Mouse (Mus musculus): ENCODE results near the gene Atp10b.
"Not testable (repeated sequence)": the region's sequence is repeated elsewhere in the genome, so short reads cannot be mapped to it uniquely, and the experiment has no call there.

Atp10b gene
- long read RNA-seq, experiment 1, result 0 reads
- long read RNA-seq, experiment 2, result 0 reads

DNA sequence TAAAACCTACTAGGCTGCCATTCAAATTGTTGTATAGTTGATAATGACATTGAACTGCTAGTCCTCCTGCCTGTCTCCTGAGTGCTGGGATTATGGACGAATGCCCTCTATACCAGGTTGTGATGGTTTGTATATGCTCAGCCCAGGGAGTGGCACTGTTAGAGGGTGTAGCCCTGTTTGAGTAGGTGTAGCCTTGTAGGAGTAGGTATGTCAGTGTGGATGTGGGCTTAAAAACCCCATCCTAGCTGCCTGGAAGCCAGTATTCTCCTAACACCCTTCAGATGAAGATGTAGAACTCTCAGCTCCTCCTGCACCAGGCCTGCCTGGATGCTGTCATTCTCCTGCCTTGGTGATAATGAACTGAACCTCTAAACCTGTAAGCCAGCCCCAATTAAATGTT lies at the start of gene Atp10b:
Gene Atp10b (plus strand): TSS at position 301 of the 400 bp plus-strand sequence.
- intact Hi-C loops (cut with DNase I), result no loop called here

DNA sequence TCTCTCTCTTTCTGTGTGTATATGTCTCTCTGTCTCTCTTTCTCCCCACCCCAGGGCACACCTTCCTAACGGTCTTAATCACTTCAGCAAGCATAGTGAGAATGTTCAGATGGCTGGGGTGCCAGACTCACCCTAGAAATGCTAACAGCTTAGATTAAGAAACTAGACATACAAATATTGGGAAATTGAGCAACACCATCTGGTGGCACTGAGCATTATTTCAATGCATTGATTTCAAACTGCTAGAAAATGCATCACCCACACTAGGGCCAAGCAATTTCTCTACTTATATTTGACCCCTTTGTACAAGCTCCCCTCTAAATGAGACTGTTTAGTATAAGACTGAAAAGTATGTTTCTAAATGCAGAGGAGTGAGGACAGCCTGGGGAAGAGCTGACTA lies 48.3 kb upstream of the Atp10b start:
- intact Hi-C loops (cut with DNase I), result no loop called here

DNA sequence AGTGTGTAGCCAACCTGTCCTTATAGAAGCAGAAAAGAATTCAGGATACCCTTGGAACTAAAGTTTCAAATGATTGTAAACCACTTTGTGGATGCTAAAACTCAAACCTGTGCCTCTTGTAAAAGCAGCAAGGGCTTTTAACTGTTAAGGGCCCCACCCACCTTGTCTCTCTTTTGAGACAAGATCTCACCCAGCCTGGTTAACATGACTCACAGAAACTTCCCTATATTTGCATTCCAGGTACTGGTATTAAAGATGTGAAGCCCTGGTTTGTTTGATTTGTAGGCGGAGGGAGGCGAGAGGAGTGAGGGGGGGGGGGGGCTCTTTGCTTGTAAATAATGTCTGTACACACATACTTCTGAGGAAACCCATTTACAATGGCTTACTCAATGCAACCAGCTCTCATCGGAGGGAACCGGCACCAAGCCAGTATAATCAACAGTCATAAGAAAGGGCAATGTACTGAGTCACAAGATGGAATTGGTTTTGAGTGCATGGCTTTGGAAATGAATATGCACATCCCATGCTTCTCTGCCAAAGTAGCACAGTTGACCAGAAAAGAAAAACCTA lies 23.7 kb upstream of the Atp10b start:
- intact Hi-C loops (cut with DNase I), result no loop called here

DNA sequence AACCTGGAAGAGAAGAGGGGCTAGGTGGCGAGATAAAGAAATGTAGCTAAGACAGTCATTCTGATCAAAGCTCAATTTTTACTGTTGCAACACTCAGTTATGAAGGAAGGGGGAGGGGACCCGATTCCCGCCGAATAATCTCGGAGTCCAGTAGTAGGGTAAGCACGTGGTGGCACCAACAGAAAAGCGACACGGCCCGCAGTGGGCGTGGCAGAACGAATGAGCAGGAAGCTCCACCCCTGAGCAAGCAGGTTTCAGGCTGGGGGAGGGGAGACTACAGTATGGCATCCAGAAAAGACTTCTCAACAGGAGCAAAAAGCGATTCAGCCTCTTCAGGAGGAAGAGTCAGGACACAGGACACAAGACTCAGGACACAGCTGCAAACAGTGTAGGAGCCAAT lies 23.1 kb upstream of the Atp10b start:
- intact Hi-C loops (cut with DNase I), result not testable (repeated sequence)

DNA sequence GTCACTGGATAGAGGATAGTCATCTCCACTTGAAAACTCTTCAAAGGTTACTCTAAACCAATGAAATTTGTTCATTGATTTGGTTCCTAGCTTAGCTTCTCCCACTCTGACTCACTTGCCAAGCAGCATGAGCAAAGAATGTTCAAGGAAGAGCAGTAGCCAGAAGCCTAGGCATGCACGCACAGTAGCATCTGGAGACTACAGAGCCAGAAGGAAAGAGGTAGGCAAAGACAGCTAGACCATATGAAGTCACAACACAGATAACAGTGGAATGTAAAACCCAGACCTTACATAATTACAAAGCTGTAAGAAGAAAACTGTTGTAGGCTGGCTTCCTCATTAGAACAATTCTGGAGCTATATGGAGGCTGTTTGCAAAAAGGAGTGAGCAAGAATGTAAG lies 8.4 kb upstream of the Atp10b start:
- intact Hi-C loops (cut with DNase I), result no loop called here

DNA sequence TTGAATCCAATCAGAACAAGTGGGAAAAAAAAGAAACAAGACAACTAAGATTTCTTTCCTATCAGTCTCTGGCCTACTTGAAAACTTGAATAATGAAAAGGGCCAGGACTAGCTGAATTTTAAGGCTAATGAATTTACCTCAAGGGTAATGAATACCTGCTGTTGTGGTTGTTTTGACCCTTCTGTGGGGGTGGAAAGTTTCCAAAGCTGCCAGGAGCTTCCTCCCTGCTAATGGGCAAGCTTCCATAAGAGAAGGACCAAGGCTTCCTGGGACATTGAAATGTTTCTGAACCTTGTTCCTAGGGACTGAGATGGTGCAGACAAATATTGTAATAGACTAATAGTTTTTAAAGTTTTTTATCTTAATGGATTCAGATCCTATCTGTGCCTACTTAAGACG lies 6.9 kb upstream of the Atp10b start:
- intact Hi-C loops (cut with DNase I), result no loop called here

DNA sequence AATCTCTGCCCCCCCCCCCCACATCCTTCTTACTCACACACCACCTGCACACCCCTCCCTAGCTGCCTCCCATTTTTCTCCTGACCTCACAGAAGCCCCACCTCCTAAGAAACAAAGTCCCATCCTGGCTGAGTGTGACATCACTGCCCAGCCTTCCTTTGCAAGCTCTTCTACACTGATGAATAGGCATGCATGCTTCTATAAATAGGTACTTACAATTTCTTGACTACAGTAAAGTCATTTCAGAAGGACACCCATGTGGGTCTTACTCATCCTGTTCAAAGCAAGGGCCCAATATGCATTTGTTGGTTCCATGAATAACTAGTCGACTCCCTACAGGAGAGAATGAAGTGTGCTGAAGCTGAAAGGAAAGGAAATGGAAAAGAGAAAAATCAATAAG lies 5.5 kb upstream of the Atp10b start:
- intact Hi-C loops (cut with DNase I), result no loop called here

DNA sequence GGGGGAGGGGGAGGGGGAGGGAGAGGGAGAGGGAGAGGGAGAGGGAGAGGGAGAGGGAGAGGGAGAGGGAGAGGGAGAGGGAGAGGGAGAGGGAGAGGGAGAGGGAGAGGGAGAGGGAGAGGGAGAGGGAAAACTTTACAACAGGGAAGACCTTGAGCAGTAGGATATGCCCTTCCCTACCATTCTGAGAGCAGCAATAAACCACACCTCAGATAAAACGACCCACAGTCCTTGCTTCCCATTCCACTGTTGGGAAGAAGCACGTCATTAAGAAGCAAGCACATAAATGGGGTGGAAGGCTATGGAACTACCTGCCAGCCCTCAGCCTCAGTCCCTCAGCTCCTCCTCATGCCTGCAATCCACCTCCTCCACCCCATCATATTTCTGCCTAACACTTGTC lies 4.8 kb upstream of the Atp10b start:
- intact Hi-C loops (cut with DNase I), result not testable (repeated sequence)

DNA sequence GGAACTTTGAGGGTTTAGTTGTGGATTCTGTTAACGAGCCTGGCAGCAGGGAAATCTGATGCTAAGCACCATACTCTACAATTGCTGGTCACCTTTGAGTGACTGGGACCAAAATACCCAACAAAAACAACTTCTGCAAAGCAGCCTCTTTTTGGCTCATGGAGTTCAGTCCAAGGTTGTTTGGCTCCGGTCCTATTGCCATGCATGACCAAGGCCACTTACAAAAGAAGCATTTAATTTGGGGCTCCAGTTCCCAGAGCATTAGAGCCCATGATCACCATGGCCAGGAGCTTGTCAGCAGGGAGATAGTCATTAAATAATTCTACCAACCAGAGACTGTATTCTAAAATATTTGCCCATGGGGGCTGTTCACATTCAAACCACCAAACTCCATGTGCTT lies 2.3 kb upstream of the Atp10b start:
- intact Hi-C loops (cut with DNase I), result no loop called here

DNA sequence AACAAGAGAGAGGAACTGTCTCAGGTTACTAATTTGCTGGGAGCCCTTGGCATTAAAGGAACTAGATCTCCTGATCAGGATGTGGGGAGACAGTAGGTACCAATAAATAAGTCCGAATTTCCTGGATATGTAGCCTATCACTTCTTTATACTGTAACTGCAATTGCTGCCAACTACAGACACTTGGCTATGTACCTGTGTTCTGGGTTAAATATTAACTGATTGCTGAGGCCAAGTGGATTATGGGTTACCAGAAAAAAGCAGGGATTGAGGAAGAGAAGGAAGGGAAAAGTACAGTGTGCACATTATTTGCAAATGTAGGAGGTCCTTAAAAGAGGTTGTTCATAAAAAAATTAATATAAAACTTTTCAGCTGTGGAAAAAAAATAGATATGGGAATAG lies 1.3 kb upstream of the Atp10b start:
- intact Hi-C loops (cut with DNase I), result no loop called here

DNA sequence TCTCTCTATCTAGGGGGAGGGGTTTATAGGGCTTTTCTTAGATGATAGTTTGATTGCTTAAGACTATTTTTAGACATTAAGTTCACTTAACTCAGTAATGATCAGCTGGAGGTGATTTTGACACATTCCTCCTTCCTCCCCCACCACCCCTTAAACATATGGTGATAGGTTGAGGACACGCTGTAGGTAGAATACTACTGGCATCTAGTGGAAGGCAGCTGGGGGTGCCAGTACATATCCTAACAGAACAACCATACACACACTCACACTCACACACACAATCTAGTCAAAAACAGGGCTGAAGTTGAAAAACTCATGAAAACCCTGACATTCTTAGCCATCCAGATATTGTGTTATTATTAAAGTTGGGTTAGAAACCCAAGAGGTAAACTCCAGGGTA lies 5.3 kb downstream of the Atp10b start:
- intact Hi-C loops (cut with DNase I), result no loop called here

DNA sequence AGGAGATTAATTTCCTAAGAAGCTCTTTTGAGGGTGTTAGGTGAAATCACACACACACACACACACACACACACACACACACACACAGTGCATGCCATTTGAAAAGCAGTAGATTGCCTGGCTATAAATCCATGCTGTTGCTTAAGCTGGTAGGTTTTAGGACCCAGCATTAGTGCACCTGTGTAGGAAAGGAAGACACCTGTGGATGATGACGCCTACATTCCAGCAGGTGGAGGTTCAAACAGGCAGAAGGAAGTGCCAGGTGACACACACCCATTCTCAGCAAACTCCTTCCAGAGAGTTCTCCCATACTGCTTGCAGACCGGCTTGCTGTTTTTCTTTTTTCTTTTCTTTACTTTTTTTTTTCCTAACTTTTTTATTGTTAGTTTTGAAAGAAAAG lies 5.7 kb downstream of the Atp10b start:
- intact Hi-C loops (cut with DNase I), result no loop called here

DNA sequence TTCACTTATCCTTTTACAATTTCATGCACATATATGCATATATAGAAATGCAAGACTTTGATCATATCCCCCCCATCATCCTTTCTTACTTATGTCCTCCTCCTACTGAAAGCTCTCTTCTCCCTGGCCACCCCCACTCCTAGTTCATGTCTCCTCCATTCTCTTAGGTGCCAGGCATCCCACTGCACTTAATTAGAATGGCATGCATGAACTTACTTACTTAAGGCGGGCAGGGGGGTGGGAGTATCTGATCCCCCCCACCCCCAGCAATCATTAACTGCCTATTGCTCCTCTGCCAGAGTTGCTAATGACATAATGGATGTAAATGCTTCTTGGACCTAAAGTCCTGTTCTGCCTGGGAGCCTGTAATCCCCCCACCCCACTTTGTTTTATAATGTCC lies 9.1 kb downstream of the Atp10b start:
- intact Hi-C loops (cut with DNase I), result no loop called here

DNA sequence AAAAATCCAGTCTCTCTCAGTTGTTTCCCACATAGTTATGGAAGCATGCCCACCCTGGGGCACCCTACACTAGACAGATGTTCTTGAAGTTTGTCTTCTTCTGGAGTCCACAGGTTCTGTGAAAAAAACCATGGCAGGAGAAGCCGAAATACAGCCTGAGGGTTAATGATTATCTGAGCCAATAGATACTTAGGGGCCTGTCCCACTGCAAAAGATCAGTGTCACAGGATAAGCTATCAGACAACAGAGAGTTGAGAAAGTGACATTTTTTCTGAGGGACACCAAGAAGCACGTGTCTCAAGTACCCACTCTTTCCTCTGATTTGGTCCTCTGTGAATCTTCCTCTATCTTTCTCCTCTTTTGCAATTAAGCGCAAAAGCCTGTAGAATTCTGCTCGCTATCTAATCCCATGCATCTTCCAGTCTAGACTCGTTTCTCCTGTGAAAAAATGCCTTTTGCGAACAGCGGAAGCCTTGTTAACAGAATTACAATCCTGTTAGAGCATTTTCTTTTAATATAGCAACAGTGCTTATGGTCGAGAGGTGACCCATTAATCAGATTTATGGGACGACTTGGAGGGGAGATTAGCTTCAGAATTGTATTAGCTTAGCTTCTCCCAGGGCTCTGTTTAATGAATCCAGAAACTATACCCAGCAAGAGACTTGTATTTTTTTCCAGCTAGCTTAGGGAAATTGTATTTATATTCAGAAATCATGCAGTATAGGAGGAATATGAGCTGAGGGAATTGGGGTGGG lies 10.7 kb downstream of the Atp10b start:
- intact Hi-C loops (cut with DNase I), result no loop called here

DNA sequence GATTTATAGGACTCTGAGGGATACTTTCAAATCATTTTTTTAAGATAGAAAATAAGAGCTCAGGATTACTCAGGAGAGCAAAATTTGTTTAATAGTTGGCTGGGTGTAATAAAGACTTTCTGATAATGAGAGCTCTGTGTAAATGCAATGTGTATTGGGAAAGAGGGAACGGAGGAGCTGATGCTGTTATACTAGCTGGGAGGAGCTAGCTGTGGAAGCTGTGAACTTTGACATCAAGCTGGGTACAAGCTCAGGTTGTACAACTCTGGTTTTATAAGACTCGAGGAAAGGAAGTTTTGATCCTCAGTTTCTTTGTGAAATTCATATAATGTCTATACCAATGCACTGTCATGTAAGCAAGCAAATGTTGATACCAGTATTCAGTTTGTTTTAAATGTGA lies 20.9 kb downstream of the Atp10b start:
- intact Hi-C loops (cut with DNase I), result no loop called here

DNA sequence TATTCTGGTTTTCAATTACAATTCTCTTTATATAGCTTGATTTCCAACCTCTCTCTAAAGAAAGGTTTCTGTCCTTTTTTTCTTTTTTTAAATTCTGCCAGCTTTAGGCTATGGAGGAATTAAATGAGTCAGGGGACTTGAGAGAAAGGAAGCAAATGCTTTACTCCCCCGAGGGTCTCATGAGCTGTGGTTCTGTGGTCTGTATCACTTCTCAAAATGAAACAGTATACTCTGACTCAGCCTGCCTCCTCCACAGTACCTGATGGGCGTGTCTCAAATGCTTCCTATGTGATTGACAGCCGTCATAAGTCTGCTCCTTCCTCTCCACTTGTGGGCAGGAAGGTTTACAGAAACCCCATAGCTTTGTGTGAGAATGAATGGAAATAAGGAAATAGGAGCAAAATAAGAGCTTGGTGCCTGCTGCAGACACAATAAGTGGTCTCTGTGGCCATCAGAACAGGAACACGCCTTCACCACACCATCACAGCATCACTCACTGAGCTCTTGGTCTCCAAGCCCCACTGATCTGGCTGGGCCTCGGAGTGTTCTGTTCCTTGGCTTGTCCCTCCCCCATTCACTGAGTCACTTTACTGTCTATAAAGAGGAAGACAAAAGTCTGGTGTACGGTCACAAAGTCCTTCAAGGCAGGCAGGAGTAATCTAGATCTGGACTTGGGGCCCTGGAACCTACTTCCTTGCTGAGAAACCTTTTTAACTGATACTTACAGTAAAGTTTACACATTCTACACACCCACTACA lies 24.9 kb downstream of the Atp10b start:
- intact Hi-C loops (cut with DNase I), result no loop called here

DNA sequence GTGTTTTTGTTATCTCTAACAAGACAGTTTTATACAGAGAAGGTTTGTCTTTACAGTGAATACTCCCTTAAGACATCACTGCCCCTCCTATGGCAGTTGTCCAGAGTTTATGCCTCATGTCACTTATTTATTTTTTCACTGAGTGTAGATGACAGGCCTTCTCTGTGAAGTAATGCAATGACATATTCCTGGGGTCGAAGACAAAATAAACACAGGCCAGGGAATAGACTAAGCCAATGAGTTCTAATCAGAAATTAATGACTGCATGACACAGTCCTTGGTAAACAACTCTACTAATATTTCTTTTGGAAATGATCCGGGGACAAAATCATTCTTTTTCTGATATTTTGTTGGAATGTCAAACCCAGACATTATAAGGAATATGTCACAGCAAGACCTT lies 32.7 kb downstream of the Atp10b start:
- intact Hi-C loops (cut with DNase I), result no loop called here

DNA sequence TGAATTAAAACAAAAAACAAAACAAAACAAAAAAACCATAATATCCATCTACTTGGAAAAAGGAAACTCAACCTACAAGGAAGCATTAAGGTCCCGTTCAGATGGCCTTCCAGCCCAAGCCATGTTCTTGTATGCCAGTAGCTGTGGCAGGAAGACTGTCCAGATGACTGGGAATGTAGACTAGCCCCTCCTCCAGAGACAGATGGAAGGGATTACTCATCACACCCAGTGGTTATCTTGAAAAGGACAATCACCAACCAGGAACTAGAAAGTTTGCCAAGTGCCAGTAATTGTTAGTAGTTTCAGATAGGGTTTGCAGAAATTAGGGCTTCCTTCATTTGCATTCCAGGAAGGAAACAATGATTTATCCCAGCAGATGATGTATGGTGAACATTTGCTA lies 33.1 kb downstream of the Atp10b start:
- intact Hi-C loops (cut with DNase I), result no loop called here

DNA sequence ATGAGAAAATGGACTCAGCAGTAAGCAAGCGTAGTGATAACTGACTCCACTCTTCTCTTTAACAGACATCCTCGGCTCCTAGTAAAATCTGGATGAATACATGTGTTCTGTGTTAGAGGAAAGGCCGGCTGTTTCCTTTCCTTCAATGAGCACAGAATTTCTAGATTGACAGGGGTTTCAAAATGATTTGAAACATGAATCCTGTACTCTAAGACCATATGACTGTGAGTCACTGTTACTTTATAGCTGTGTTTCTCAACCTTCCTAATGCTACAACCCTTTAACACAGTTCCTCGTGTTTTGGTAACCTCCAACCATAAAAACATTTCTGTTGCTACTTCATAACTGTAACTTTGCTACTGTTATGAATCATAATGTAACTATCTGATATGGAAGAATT lies 33.8 kb downstream of the Atp10b start:
- intact Hi-C loops (cut with DNase I), result no loop called here

DNA sequence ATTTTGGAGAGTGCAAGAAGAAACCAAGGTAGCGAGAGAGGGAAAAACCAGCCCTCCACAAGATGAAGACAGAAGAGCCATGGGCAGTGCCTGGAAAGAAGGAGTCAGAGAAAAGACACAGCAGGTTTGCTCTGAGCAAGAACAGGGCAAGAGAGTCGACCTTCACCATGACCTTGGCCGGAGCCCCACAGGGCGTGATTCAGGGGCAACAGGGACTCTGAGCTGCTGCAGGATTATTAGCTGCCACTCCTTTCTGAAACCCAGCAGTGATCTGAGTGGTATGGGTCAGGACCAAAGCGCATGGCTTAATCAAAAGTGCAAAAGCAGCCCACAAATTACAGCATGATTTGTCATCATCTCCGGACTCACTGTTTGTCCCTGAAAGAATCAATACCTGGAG lies 36.6 kb downstream of the Atp10b start:
- intact Hi-C loops (cut with DNase I), result no loop called here

DNA sequence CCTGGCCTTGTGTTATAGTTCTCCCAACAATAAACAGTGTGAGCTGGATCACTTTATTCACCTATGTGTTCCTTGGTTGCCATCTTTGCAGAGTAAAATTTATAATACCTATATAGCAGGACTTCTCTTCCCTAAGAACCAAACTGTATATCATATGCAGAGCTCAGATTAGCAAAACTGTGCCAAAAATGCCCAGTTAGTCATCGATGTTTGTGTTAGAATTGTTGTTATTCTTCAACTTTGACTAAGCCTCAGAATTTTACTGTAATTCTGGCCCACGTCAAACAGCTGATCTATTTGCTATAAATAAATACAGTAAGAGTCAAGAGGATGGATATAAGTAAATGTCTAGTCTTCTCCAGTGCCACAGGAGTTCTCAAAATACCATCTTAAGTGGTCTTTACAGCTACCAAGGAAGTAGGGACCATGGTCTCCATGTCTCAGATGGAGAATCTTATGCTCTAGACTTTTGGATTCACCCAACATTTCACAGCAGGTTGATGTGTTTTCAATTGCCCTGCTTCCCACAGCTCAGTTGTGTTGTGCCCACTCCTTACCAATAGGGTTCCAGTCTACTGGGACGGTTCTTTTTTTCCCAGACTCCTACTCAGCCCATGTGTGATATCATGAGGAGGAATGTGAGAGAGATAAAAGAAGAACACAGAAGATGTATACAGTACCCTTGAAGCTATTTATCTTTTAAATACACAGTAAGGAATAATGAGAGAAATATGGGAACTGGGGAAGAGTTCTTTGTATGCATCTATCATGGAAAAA lies 40.3 kb downstream of the Atp10b start:
- intact Hi-C loops (cut with DNase I), result no loop called here

DNA sequence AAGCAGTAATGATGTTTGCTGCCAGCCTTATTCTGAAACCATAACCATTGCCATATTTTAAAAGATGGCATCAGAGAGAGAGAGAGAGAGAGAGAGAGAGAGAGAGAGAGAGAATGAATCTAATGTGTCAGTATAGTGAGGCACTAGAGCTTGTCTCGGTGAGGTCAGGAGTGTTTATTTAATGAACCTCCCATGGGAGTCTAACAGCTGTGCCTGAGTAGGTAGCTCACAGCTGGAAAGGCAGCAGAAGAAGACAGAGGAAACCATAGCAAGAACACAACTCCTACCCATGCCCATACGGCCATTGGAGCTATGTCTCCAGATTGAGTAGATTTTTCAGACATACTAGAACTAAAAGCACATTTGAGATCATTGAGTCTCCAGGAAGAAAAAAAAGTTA lies 49.1 kb downstream of the Atp10b start:
- intact Hi-C loops (cut with DNase I), result no loop called here
